Mouse (Mus musculus): Measurements from ENCODE around the gene Gpr88.

Gene Gpr88

GRCm38 (mm10) chr3:116203942-116204341, 49.4 kb downstream of the Gpr88 start:
- no peak for DNase-seq (ENCODE audit: extremely low read depth, low read depth)

GRCm38 (mm10) chr3:116200060-116200459, 53.2 kb downstream of the Gpr88 start:
- no peak for DNase-seq (ENCODE audit: extremely low read depth, low read depth)

Data from MEL-GATA-1-ER (cell line).